Mouse (Mus musculus) heart, postnatal 0 days (tissue): ENCODE data around the gene Pcsk6.

ENCODE experiments used
- CTCF ChIP-seq: IDR thresholded peaks from 2 replicates; pipeline ENCODE4 v1.5.1; 2016; ENCODE audit warnings: antibody characterized with exemption, control low read depth, low read depth
- EP300 ChIP-seq: IDR thresholded peaks from 2 replicates; pipeline ENCODE4 v1.6.1; 2016; ENCODE audit warnings: antibody characterized with exemption, low read depth

DNA sequence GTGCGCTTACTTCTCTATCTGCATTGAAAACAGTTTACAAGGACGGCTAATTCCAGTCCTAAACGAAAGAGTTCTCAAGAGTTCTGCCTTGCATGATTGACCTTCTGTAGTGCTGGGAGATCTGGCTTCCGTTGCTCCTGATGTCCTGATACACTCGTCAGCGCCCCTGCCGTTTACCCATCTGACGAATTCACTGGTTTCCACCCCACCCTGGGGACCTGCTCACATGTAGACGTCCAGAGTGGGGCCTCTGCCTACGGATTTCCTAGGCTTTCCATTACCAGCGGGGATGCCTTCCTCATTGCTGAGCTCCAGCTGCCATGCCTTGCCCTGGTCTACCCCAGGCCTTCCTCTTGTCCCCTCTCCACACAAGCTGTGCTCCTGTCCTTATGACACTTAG, 39.7 kb downstream of the Pcsk6 start:
- TF ChIP-seq EP300 (no peak), CTCF (no peak)
